Mouse (Mus musculus) T-helper 1 cell (primary cell): ENCODE data around the gene Cuedc1.
"Not testable (repeated sequence)": the region's sequence is repeated elsewhere in the genome, so short reads cannot be mapped to it uniquely, and the experiment has no call there.

Source experiments
- in situ Hi-C: fragments of 300-600 bp; cut with MboI, MseI; formaldehyde crosslinking; loops from one replicate; pipeline ENCODE4 v1.15.1; 2025; ENCODE audit warnings: high pct_unique_total_duplicates

The Cuedc1 gene

DNA sequence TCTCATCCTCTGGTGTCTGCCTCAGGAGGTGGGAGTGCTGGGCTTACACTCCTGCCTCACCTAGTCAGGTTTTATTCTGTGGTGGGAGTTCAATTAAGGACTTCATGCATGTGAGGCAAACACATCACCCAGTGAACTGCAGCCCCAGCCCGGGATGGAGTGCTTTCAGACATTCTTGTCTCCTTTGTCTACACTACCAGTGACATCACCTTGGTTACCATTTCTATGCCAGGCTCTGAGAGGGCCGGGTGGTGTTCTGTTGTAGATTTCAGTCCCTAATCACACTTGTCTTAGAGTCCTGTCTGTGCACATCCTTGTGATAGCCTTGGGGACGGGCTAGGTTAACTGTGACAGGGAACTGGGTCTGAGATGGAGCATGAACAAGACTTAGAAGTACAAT lies 70.8 kb downstream of the Cuedc1 start:
- in situ Hi-C loops, result no loop called here

DNA sequence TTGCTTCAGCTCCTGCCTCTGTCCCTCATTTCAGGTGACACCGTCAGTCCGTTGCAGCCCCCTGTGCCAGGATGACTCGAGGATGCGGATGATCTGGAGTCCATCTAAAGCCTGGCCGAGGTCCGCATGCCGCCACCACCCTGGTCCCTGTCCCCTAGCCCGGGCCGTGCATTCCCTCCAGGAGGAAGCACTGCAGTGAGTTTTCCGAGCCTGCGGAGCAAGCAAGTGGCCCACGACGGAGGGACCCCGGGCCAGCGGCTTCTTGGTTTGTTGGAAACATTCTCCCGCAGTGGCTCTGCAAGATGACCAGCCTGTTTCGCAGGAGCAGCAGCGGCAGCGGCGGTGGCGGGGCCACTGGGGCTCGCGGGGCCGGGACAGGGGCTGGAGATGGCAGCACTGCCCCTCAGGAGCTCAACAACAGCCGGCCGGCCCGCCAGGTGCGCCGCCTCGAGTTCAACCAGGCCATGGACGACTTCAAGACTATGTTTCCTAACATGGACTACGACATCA lies 71.7 kb downstream of the Cuedc1 start:
- in situ Hi-C loops, result no loop called here

DNA sequence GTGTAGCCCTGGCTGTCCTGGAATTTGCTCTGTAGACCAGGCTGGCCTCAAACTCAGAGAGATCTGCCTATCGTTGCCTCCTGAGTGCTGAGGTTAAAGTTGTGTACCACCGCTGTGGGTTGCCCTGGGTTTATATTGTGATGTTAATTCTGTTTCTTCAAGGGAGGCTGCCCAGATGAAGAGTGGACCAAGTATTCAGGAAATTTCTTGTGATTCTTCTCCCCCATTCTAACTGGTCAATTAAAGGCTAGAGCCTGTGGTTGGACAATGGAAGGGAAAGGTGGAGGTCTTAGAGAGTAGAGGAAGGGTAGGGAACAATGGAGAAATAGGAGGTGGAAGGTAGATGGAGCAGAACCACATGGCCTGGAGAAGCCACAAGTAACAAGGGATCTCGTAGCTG lies 72.7 kb downstream of the Cuedc1 start:
- in situ Hi-C loops, result no loop called here

DNA sequence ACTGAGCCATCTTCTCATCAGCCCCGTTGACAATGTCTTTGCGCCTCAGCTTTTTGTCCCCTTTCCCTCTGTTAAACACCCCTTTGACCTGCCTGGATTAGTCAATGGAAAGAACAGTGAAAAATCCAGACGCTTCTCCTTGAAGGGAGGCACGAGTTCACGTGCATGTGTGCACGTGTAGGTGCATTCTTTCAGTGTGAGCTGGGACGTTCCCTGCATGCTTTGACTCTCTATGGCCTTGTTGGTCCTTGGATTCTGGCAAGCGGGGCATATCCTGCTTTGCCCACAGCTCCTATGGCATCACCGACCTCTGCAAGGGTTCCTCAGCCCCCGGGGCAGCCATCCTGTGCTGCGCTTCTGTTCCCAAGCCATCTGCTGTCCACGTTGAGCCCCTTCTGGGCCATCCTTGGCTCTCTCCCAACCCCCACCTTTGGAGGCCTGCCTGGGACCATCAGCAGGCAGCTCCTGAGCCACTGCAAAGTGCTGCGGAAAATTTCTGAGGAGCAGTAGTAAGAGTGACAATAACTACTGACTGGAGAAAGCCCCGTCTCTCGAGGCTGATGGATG lies 74.1 kb downstream of the Cuedc1 start:
- in situ Hi-C loops, result no loop called here

DNA sequence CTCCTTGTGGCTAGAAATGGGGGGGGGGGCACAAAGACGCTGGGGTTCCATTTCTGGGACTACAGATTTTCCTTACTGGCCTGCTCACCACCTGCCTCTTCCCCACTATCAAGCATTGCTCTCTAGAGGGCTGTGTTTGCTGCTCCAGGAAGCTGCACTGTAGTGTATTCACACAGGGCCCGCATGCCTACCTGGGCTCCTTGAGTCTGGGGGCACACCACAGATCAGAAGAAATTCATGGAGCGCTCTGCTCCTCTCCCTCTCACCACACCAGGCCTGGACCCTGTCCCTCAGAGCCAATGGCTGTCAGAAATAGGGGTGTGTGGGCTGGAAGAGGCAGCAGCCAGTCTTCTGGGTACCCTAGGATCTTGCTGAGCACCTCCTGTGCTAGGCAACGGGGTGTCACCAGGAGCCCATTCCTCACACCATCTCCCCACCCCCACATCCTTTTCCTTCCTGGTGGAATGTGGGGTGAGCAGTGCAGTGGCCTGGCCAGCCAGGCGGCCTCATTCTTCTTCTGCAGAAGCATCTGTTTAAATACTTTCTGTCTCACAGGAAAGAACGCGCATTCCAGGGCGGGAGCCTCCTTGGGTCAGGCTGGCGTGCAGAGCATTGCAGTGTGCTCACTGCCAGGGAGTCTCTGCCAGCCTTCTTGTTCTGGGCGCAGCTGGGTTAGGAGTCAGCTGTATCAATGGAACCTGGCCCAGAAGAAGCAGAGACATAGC lies 74.9 kb downstream of the Cuedc1 start:
- in situ Hi-C loops, result no loop called here

DNA sequence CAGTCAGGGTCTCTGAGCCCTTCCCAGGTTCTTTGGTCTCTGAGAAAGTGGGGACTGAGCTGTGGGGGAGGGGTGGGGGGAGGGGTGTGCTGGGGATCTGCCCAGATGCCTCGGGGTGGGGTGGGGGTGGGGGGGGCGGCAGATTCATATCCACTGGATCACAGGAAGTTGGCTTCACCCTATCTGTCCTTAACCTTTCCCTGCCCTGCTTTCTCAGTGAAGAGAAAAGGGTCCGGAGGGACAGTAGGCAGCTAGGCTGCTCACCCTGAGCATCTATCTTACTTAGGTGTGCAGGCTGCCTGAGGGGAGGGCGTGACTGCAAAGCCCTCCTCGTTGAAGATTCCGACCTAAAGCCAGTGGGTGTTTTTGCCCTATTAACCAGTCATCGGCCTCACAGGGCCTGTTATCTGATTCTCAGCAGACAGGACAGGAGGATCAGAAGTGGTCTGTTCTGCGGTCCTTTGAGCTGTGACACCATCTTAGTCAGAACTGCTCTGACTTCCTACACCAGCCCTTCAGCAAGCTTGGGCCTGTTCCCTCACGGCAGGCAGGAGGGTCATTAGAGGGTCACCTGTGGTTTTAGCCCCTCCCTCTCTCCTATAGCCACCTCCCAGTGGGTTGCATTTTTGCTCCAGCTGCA lies 75.6 kb downstream of the Cuedc1 start:
- in situ Hi-C loops, result no loop called here

DNA sequence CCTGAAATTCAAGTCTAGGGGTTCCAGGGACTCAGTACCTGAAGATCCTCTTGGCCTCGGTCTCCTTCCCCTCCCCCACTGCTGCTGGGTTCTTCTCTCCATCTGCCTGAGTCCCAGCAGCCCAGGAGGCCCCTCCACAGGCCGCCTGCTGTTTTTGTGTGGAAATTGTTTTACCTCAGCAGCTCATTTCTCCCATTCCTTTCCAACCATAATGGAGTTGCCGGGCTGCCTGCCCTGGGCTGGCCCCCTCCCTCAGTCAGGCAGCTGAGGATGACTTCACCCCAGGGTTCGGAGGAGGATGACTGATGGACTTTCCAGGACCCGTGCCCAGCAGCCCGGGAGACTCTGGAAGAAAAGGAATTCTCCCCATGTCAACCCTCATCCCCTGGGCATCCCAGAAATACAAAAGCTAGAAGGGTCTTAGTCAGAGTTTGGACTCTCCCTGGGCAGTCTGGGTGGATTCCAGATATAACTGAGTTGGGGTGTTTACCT lies 82.7 kb downstream of the Cuedc1 start:
- in situ Hi-C loops, result no loop called here

DNA sequence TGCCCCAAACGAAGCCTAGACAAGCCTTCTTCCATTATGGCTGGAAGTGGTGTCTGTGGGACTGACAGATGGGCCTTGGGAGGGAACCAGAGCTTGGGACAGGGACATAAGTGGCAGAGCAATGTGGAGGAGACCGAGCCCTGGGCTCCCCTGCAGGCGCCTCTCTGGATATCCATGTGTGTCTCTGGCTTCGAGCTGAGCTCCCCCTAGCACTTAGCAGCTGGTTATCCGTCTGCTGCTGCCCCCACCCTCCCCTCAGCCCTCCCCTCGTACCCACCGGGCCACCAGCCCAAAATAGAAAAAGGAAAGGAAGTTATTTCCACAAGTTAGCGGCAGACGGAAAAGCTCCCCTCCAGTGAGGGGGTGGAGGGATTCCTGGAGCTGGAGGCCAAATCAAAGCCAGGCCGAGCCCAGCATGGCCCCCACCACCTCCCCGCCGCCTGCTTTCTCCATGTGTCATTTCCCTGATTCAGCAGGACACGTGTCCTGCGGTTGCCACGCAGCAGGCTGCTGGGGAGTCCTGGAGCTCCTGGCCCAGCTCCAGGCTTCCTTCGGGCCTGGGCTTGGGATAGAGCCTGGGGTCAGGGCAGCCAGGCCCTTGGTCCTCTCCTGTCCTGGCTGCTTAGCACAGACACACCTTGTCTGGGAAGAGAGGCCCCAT lies 83.2 kb downstream of the Cuedc1 start:
- in situ Hi-C loops, result no loop called here

DNA sequence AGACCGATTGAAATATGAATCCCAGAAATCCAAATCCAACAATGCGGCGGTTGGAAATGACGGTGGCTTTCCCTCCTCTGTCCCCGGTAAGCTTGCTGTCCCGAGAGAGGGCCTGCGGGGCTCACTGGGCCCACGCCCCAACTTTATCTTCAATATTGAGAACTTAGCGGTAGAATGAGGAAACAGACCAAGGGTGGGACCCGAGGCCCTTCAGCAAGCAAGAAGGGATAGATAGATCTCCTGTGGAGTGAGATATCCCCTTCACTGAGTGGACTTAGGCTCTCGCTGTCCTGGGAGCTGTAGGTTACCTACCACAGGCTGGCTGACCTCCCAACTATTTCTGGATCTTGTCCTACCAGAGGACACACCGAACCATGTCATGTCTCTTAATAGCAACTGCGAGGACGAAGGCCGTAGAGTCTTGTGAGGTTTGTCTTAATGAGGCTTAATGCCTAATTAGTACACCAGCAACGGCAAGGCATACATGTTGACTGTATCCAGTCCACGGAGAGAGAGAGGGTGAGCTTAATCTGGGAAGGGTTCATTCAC lies 86.8 kb downstream of the Cuedc1 start:
- in situ Hi-C loops, result no loop called here

DNA sequence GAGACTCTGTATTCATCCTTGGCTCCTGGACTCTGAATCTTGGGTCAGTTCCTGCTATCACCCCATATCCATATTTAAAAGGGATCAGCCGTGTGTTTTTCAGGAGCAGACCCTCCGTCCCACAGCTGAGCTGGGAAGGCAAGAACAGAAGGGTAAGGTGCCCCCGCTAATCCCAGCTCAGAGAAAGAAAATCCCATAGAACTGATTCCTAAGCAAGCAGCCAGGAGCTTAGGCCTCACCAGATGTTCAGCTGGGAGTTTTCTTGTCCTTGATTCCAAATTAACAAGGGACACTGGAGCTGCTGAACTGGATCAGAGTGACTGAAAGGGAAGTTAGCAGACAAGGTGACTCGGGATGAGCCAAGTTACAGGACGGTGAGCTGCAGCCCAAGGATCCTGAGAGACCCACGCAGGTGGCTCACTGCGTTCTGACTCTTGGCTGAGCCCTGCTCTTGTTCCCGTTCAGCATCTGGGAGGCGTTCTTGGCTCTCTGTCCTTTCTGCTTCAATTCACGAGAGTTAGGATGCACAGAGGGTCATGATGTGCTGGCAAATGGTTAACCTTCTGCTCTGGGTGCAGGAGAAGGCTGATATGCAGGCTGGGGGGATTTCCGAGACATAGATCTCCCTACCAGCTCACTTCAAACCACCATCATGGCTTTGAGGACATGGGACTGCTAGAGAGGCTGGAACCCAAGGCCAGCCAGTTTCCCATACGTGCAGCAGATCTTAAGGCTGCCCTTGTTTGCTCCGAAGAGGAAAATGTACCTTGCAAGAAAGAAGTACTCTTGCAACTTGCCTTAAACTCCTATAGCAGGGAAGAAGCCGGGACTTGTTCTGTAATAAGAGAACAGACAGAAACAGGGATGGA lies 88.5 kb downstream of the Cuedc1 start:
- in situ Hi-C loops, result no loop called here

DNA sequence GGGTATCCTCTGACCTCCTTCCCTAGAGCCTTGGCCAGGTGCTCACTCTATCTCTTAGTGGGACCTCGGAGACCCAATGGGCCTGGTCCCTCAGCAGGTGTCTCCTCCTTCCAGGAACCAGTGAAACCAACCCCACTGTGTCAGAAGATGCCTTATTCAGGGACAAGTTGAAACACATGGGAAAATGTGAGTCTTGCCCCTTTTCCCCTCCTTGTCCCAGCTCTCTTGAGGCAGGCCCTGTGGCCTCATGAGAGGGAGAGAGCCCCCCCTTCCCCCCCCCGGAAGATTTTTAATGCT lies 89.0 kb downstream of the Cuedc1 start:
- in situ Hi-C loops, result no loop called here

DNA sequence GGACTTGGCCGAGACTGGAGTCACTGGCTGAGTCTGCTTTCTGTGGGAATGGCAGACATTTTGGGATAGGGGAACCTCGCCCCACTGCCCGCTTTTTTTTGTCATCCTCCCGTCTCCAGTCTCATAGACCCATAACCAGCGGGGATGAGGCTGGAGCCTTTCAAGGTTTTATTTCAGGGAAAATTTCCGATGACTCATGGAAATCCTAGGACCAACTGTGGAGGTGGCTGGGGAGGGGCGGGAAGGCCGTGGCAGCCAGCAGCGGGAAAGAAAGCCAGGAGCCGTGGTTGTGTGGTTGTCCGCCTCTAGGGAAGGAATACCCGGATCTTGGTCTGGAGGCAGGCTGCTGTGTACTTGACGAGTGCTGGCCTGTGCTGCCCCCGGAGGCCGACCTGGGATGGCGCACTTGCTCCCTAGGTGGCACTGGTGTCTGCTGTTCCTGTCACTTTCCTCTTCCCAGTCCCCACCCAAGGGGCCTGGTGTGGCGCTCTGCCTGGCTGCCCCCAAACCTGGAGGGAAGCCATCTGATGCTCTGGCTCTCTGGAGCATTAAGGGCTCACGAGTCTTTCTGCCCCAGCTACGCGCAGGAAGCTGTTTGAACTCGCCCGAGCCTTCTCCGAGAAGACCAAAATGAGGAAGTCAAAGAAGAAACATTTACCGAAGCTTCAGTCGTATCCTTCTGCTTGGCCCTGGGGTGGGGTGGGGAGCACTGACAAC lies 89.7 kb downstream of the Cuedc1 start:
- in situ Hi-C loops, result no loop called here

DNA sequence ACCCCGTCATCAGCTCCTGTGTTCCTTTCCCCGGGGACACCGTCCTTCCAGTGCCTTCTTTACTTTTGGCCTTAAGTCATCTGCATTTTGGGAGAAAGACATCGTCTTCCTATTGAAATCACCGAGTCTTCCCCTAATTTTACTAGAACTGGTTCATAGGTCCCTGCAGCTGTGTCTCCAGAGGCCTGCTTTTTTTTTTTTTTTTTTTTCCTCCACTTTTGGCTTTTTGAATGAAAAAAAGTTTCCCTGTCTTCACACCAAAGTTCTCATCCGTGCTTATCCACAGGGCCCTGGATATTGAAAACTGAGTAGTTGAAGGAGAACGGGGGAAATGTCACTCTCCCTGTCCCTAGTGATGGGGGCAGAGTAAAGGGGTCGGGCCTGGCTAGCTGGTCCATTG lies 90.4 kb downstream of the Cuedc1 start:
- in situ Hi-C loops, result no loop called here

DNA sequence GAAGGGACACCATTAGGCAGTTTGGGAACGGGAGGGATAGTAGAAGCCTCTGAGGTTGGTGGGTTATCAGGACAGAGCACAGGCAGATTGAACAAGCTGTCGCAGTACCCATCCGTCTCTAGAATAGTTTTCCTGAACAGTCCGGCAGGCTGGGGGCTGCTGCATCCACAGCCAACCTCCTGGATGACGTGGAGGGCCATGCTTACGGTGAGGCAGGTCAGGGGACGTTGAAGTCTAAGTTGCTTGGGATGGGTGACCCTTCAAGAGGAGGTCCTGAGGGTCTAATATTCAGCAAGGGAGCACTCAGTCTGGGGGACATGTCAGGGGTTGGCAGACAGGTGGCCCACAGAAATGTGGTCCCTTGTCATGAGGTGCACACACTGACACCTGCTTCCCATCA lies 90.8 kb downstream of the Cuedc1 start:
- in situ Hi-C loops, result no loop called here

DNA sequence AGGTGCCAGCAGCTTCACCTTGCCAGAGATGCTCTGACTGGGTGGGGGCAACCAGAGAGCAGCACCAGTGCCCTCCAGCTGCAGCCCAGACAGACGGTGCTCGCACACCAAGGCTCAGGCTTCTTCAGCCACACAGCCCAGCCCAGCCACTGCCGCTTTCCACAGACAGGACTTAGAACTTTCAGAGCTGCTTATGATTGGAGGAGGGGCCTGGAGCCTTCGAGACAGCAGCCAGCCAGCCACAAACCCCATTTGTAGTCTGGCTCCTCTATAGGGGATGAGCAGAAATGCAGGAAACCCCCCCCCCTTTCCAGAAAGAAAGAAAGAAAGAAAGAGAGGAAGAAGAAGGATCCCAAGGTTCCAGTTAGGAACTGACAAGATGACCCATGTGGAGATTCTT lies 94.7 kb downstream of the Cuedc1 start:
- in situ Hi-C loops, result loop anchor here (5.0 kb wide), 2 partner anchors 135 to 225 kb away; no protein-coding TSS in a partner anchor

DNA sequence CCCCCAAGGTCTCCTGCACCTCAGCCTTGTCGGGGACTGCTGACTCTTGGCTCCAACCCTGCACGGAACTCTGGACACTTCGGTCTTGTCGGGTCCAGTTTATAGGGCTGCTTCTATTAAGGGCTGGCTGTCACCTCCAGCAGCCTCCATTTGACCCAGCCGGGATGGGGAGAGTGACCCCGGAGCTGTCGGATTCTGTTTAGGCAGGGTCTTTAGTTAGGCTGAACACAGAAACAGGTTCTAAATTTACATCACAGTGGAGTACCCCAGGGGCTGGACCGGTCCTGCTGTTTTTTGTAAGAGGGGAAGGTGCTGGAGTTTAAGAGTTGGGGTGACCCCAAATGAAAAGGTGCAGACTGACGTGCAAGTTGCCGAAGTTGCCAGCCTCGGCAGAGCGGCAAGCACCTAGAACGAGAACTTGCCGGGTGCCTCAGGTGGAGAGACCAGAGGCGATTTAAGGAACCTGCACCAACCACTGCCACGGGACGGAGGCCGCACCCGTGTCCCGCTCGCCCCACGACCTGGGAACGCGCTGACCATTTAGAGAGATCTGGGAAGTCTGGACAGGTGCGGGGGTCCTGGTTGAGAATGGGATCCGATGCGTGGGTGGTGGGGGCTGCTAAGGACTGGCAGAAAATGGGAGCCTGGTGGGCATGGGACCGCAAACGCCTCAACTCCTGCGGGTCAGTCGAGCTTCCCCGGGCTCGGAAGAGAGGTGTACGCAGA lies 95.4 kb downstream of the Cuedc1 start:
- in situ Hi-C loops, result loop anchor here (5.0 kb wide), 2 partner anchors 136 to 226 kb away; no protein-coding TSS in a partner anchor

DNA sequence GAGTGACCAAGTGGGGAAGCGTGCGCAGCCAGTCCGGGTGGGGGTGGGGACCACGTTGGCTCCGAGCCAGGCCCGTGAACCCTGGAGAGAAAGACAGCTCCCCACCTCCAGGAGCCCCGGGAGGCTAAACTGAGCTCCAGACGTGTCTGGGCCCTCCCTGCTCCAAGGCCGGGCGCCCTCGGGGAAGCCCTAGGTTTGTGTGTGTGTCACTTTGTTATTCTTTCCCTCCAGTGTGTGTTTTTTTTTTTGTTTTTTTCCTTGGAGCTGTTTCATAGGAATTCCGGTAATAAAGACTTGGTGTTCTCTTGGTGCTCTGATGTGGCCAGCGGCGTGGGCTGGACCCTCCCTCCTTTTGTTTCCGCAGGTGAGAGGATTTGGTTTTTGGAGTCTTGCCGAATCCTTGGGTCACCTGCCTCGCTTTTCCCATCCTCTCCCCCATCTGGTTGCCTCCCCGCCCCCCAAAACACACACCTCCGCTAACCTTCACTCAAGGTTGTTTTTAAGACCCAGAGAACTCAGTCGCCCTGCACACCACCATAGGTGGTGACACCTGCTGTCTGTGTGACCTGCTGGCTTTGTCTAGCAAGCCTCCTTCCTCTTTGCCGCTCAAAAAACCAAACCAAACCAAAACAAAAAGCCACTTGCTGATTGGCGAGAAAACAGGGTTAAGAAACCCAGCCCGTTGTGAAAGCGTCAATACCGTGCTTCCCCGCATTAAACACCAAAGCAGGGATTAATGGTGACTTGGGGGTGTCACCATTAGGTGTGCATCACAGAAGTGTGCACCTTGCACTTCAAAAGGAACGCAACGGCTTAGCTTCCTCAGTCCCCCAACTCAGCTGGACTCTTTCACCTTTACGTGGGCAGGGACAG lies 96.2 kb downstream of the Cuedc1 start:
- in situ Hi-C loops, result loop anchor here (5.0 kb wide), 2 partner anchors 137 to 227 kb away; no protein-coding TSS in a partner anchor

DNA sequence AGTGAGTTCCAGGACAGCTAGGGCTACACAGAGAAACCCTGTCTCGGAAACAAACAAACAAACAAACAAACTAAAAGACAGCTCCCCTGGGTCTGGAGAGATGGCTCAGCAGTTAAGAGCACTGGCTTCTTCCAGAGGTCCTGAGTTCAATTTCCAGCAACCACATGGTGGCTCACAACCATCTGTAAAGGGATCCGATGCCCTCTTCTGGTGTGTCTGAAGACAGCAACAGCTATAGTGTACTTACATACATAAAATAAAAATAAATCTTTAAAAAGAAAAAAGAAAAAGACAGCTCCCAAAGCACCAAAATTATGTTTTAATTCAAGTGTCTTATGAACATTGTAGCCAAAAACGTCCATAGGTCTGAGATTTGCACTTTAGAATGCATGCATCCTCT lies 97.8 kb downstream of the Cuedc1 start:
- in situ Hi-C loops, result not testable (repeated sequence)

DNA sequence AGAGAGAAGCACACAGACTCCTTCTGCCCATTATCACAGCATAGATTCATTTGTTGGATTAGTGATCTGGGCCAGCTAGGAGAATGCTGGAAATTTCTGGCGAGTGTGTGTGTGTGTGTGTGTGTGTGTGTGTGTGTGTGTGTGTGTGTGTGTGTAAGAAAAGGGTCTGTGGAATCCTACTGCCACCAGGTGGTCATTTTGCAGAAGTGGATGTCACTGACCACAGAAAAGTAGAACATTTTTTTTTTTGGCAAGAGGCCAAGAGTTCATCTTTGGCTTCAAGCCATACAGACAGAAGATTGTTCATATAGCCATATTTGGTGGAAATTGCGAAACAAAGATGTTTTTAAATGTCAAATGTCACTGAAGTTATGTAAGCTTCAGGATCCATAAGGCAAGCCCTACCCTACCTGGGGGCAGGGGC lies 99.3 kb downstream of the Cuedc1 start:
- in situ Hi-C loops, result no loop called here
